Mouse (Mus musculus) liver, embryonic 15.5 days (tissue): ENCODE measurements at regions not wholly inside any gene's neighbourhood (a gene's known extent, or its start where the extent isn't known, plus 50 kb on each side); places are given as distances from the start of the nearest gene placed in this dataset.

Experiments
- ATAC-seq: fragments of 200-750 bp; cut with Nextera tagmentation; 2 replicates; pipeline ENCODE4 v1.8.0; 2017; ENCODE audit warnings: moderate number of reproducible peaks, mild to moderate bottlenecking, moderate library complexity; ENCODE audit not compliant: insufficient read depth
- H3K27ac ChIP-seq: fragments of 300-500 bp; sonication (generic); replicated peaks from 2 replicates; pipeline ENCODE4 v1.5.1; 2015; ENCODE audit warnings: mild to moderate bottlenecking, inconsistent platforms
- H3K27me3 ChIP-seq: fragments of 300-500 bp; sonication (generic); 2 replicates; pipeline ENCODE4 v1.6.1; 2015; ENCODE audit warnings: mild to moderate bottlenecking, inconsistent platforms
- H3K36me3 ChIP-seq: fragments of 300-500 bp; sonication (generic); replicated peaks from 2 replicates; pipeline ENCODE4 v1.6.1; 2015; ENCODE audit warnings: moderate library complexity, mild to moderate bottlenecking, inconsistent platforms
- H3K4me1 ChIP-seq: fragments of 300-500 bp; sonication (generic); replicated peaks from 2 replicates; pipeline ENCODE4 v1.6.1; 2015; ENCODE audit warnings: inconsistent platforms
- H3K4me2 ChIP-seq: fragments of 300-500 bp; sonication (generic); 2 replicates; pipeline ENCODE4 v1.6.1; 2015; ENCODE audit warnings: moderate library complexity, mild to moderate bottlenecking, inconsistent platforms
- H3K4me3 ChIP-seq: fragments of 300-500 bp; sonication (generic); replicated peaks from 2 replicates; pipeline ENCODE4 v1.5.1; 2015; ENCODE audit warnings: mild to moderate bottlenecking, inconsistent platforms
- H3K9ac ChIP-seq: fragments of 300-500 bp; sonication (generic); 2 replicates; pipeline ENCODE4 v1.6.1; 2015; ENCODE audit warnings: moderate library complexity, mild to moderate bottlenecking, inconsistent platforms
- H3K9me3 ChIP-seq: fragments of 300-500 bp; sonication (generic); replicated peaks from 2 replicates; pipeline ENCODE4 v1.6.1; 2016; ENCODE audit warnings: inconsistent platforms
- WGBS: fragments of 180-500 bp; shearing (Covaris S2); methylation state at CpG from one replicate; pipeline ENCODE4 v1.1.7; 2015; ENCODE audit warnings: mixed read lengths; ENCODE audit not compliant: insufficient replicate concordance; 5-methylcytosine and 5-hydroxymethylcytosine counted together

DNA sequence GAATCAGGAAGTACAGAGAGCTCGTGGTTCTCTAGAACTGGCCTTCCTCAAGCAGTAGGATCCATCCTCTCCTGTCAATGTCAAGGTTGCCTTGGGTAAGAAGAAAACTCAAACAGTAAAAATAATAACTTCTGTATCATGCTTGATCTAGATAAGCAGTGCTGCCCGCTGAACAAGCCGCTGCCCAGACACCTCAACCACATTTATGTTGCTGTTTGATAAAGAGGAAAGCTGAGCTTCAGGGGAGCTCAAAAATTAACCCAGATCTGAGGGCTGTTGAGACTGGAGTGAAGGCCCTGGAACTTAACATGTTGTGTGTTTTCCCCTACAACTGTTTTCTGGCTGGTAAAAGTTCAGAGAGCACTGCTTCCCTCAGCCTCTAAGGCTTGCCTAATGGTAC lies 389.1 kb downstream of the Insc start:
- H3K27me3 ChIP-seq, result no peaks in the 10 kb centered on the region
- H3K36me3 ChIP-seq, result no peaks in the 10 kb centered on the region
- WGBS, result 16% methylated on average over 3 of the region's 3 CpGs
- H3K4me2 ChIP-seq, result no peak overlapping the region
- no peak overlapping the region for H3K27ac ChIP-seq
- ATAC-seq, result no peak
- no peaks in the 10 kb centered on the region for H3K4me1 ChIP-seq
- H3K9me3 ChIP-seq, result no peaks in the 10 kb centered on the region
- H3K4me3 ChIP-seq, result no peak overlapping the region
- H3K9ac ChIP-seq, result no peak overlapping the region

DNA sequence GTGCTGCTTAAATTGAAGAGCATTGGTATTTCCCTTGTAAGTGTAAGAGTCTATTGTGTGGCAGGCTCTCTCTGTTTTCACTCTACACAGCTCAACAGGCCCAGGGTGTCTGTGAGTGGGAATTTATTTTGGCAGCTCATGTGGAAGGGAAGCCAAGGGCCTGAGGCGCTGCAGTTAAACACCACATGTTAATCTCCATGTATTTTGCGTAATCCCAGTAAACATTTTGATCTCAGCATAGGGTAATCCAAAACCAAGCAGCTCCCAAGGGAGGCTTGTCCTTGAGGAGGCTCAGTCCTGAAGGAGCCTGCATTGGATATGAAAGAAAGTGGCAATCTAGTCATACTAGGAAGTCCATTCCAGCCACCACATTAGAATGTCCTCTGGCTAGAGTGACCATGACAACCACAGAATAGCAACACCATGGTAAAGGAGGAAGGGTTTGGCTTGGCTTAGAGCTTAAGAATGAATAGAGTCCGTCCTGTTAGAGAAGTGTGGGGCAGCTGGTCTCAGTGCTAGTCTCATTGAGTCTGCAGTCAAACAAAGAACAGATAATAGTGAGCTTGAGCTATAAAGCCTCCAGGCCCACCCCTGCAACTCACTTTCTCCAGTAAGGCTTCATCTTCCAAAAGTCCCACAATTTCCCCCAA lies 391.6 kb downstream of the Insc start:
- H3K9me3 ChIP-seq, result no peaks in the 10 kb centered on the region
- H3K27ac ChIP-seq, result no peak overlapping the region
- no peaks in the 10 kb centered on the region for H3K4me1 ChIP-seq
- H3K36me3 ChIP-seq, result no peaks in the 10 kb centered on the region
- H3K4me3 ChIP-seq, result no peak overlapping the region
- no peak overlapping the region for H3K9ac ChIP-seq
- H3K27me3 ChIP-seq, result no peaks in the 10 kb centered on the region
- ATAC-seq, result no peak
- 72% methylated on average over 3 of the region's 3 CpGs for WGBS
- H3K4me2 ChIP-seq, result no peak overlapping the region

DNA sequence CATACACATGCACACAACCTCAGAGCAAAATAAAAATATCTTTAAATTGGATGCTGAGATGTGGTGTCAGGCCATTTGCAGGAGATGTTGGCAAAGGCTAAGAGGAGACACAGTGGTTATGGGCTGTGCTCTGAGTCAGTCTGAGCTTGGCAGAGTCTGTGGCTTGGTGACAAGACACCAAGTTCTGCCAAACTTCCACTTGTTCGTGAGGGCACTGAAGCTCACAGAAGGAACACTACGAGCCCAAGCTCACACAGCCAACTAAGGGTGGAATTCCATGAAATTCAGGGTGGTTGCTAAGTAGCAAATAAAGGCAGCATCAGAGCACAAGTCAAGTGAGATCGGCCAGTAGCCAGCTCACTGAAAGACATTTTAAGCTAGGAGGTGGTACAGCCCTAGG lies 396.8 kb downstream of the Insc start:
- WGBS, result 52% methylated on average over 3 of the region's 3 CpGs
- no peak overlapping the region for H3K27ac ChIP-seq
- no peak overlapping the region for H3K4me2 ChIP-seq
- ATAC-seq, result no peak
- H3K36me3 ChIP-seq, result no peaks in the 10 kb centered on the region
- no peaks in the 10 kb centered on the region for H3K4me1 ChIP-seq
- no peaks in the 10 kb centered on the region for H3K27me3 ChIP-seq
- no peaks in the 10 kb centered on the region for H3K9me3 ChIP-seq
- H3K9ac ChIP-seq, result no peak overlapping the region
- no peak overlapping the region for H3K4me3 ChIP-seq

DNA sequence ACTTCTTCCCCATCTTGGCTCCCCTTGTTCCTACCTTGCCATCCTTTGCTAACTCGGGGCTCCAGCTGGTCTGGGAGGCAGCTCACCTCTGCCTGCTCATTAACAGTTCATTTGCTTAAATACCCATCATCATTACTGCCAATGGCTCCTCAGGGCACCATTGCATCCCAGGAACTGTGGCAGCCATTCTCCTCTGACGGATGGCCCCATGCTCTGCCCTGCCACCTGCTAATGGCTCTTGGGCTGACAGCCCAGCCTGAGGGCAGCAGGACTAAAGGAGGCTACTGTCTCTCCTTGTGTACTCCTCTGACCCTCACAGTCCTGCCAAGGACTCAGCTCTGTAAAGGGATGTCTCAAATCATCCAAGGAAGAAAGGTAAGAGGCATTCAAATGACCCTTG lies 398.7 kb downstream of the Insc start:
- Histone ChIP-seq H3K27ac (no peak overlapping the region), H3K9ac (no peak overlapping the region), H3K4me3 (no peak overlapping the region), H3K4me2 (no peak overlapping the region), H3K4me1 (no peaks in the 10 kb centered on the region), H3K36me3 (no peaks in the 10 kb centered on the region), H3K9me3 (no peaks in the 10 kb centered on the region), H3K27me3 (no peaks in the 10 kb centered on the region)
- 65% methylated on average over 2 of the region's 2 CpGs for WGBS
- no peak for ATAC-seq

DNA sequence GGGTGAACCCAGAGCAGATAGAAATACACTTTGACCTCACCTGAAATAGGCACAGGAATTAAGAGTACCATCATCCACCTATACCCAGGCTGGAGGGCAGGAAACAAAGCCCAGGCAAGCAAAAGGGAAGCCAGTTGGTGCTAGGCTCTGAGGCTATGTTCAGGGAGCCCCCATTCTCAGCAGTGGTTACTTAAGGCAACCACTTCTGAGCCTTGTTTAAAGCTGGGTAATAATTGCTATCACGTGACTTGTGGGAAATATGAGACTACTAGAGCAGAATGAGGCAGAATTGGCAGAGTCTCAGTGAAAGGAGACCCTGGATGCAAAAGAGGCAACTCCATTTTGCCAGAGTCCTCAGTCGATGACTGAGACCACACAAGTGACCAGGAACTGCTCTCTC lies 401.5 kb downstream of the Insc start:
- H3K9ac ChIP-seq, result no peak overlapping the region
- ATAC-seq, result no peak
- no peak overlapping the region for H3K27ac ChIP-seq
- H3K36me3 ChIP-seq, result no peaks in the 10 kb centered on the region
- WGBS, result 45% methylated on average over 2 of the region's 2 CpGs
- H3K4me2 ChIP-seq, result no peak overlapping the region
- H3K4me3 ChIP-seq, result no peak overlapping the region
- no peaks in the 10 kb centered on the region for H3K9me3 ChIP-seq
- no peaks in the 10 kb centered on the region for H3K4me1 ChIP-seq
- H3K27me3 ChIP-seq, result no peaks in the 10 kb centered on the region

DNA sequence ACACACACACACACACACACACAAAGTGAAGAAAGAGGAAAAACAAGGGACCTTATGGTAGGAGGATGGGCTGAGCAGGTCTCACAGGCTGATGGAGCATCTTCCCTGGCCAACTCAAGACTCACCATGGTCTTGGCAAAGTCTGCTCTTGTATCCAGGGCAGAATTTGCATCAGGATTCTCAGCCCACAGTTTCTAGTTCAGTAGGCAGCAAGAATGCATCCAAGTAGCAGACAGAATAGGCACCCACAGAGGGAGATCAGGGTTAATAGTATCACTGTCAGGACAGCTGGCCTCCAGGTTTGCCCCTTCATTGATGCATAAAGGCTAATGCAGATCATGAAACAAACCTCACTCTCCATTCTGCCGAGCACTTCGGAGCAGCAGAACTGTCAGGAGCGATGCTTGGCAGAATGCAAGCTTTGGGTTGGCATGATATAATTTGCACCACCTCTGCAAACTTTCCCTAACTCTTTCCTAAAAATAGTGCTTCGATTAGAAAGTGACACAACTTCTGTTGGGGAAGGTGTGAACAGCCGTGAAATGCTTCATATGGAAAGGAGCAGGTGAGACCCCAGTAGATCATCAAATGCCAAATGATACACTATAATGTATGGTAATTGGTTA lies 404.0 kb downstream of the Insc start:
- WGBS, result 69% methylated on average over 5 of the region's 5 CpGs
- no peaks in the 10 kb centered on the region for H3K9me3 ChIP-seq
- no peak overlapping the region for H3K4me2 ChIP-seq
- H3K27me3 ChIP-seq, result no peaks in the 10 kb centered on the region
- no peaks in the 10 kb centered on the region for H3K36me3 ChIP-seq
- H3K4me1 ChIP-seq, result no peaks in the 10 kb centered on the region
- H3K9ac ChIP-seq, result no peak overlapping the region
- no peak overlapping the region for H3K4me3 ChIP-seq
- ATAC-seq, result no peak
- no peak overlapping the region for H3K27ac ChIP-seq

DNA sequence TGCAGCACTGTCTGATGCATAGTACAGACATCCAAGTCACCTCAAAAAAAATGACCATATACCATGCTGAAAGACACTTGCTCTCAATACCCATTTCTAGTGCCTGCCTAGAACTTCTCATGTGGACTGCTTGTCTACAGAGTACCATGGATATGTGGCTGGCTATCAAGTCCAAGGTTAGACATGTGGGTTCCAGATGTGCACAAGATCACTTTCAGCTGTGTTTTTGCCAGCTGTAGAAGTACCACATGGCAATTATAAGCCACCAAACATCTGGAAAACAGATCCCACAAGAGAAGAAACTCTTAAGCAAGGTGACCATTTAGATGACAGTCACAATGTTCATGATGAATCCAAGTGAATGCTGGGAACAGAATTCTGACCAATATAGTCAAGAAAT lies 409.8 kb downstream of the Insc start:
- ATAC-seq, result no peak
- no peak overlapping the region for H3K9ac ChIP-seq
- no peaks in the 10 kb centered on the region for H3K4me1 ChIP-seq
- H3K27me3 ChIP-seq, result no peaks in the 10 kb centered on the region
- H3K27ac ChIP-seq, result no peak overlapping the region
- no peaks in the 10 kb centered on the region for H3K36me3 ChIP-seq
- H3K4me2 ChIP-seq, result no peak overlapping the region
- no peak overlapping the region for H3K4me3 ChIP-seq
- no peaks in the 10 kb centered on the region for H3K9me3 ChIP-seq

DNA sequence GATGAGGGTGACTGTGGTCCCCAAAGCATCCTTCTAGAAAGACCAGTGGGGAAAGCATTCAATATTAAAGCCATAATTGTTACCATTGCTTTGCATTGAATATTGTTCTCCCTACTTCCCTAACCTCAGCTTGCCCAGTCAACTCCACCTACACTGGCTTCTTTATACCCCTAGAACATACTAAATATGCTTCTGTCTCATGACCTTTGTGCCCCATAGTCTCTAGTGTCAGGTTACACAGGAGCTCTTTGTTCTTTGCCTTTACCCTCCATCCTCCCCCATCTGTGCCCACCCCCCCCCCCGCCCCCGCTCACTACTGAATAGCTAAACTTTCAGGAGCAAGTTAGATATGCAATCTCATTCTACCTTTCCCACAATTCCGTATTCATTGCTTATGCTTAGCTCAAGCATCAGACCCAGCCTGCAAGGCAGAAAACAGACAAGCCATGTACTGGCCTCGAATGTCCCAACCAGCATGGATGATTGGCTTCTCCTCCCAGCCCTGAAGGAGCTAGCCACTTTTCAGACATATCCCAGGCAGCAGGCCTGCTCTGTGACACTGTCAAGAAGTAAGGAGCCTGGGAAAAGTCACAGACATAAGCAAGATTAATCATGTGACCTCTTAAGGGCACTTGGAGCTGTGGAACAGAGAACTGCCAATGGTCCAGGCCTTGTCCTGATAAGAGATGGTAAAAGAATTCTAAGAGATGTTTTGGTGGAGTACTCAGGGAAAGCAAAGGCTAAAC lies 410.4 kb downstream of the Insc start:
- H3K4me2 ChIP-seq, result no peak overlapping the region
- H3K36me3 ChIP-seq, result no peaks in the 10 kb centered on the region
- no peaks in the 10 kb centered on the region for H3K4me1 ChIP-seq
- H3K27ac ChIP-seq, result no peak overlapping the region
- H3K9ac ChIP-seq, result no peak overlapping the region
- no peaks in the 10 kb centered on the region for H3K9me3 ChIP-seq
- WGBS, result 57% methylated on average over 4 of the region's 4 CpGs
- H3K27me3 ChIP-seq, result no peaks in the 10 kb centered on the region
- no peak overlapping the region for H3K4me3 ChIP-seq
- no peak for ATAC-seq

DNA sequence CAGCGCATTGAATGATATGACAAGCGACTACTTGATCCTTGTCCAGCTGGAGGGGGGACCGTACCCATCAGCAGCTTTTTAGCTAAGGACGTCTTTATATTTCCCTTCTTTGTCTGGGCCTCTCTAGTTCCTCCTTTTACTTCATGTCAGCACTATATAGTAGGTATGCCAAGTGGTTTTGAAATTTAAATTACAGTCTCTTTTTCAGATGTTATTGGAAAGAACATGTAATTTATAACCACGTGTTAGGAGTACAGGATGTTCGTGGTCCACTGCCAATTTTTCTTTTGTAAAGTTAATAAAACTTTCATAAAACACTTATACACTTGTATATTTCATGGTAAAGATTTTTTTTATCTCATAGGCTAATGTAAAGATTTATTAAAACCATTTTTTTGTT lies 426.5 kb downstream of the Insc start:
- Histone ChIP-seq H3K36me3 (no peaks in the 10 kb centered on the region), H3K4me2 (no peak overlapping the region), H3K9ac (no peak overlapping the region), H3K4me3 (no peak overlapping the region), H3K27ac (no peak overlapping the region), H3K27me3 (no peaks in the 10 kb centered on the region), H3K4me1 (no peaks in the 10 kb centered on the region), H3K9me3 (no peaks in the 10 kb centered on the region)
- 53% methylated on average over 6 of the region's 6 CpGs for WGBS
- ATAC-seq, result no peak

DNA sequence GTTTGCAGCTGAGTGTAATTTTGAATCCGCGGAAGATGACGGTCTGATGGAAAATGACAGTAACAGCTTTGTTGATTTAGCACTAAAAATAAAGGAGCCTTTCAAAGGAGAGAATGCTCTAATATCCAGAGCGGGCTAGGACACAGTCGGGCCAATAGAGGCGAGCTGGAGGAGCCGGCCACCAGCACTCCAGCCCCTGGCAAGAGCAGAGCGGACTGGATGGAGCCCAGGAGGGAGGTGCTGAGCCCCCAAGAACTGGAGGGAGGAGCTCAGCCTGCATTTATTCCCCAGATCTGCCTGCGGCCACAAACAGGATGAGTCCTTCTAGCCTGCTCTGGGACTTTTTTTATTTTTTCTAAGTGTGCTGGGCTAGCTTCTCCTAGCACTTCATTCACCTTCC lies 426.9 kb downstream of the Insc start:
- no peaks in the 10 kb centered on the region for H3K4me1 ChIP-seq
- H3K27ac ChIP-seq, result no peak overlapping the region
- no peak for ATAC-seq
- no peak overlapping the region for H3K4me2 ChIP-seq
- H3K27me3 ChIP-seq, result no peaks in the 10 kb centered on the region
- 67% methylated on average over 9 of the region's 9 CpGs for WGBS
- H3K9me3 ChIP-seq, result no peaks in the 10 kb centered on the region
- no peak overlapping the region for H3K4me3 ChIP-seq
- no peaks in the 10 kb centered on the region for H3K36me3 ChIP-seq
- no peak overlapping the region for H3K9ac ChIP-seq

DNA sequence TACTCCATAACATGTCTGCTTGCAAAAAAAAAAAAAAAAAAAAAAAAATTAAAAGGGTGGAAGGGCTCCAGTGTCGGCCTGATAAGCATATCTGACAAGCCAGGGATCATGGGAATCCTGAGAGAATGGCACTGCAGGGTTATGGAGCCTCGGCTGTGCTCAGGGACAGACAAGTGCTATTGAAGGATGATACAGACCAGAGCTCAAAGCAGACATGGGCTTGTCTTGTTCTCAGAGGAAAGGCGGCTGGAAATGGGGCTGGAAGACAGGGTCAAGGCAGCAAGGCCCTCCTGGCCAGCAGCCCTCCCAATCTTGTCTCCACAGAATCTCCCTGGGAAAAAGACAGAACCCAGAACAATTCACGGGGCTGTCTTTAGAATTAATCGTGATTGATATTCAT lies 449.0 kb downstream of the Insc start:
- no peaks in the 10 kb centered on the region for H3K36me3 ChIP-seq
- 40% methylated on average over 5 of the region's 5 CpGs for WGBS
- ATAC-seq, result no peak
- no peak overlapping the region for H3K27ac ChIP-seq
- H3K9me3 ChIP-seq, result no peaks in the 10 kb centered on the region
- H3K9ac ChIP-seq, result no peak overlapping the region
- no peak overlapping the region for H3K4me2 ChIP-seq
- H3K27me3 ChIP-seq, result no peaks in the 10 kb centered on the region
- no peaks in the 10 kb centered on the region for H3K4me1 ChIP-seq
- H3K4me3 ChIP-seq, result no peak overlapping the region
